Mouse (Mus musculus) midbrain, postnatal 0 days (tissue): ENCODE measurements around the gene Lsm6. TPM values are rescaled to one million over a fixed set of nuclear protein-coding genes. Genes with fewer than 3 reads are reported as not detected.

Source experiments
- ATAC-seq: fragments of 200-750 bp; cut with Nextera tagmentation; 2 replicates; pipeline ENCODE4 v1.8.0; 2017; ENCODE audit warnings: moderate number of reproducible peaks, mild to moderate bottlenecking, moderate TSS enrichment, moderate library complexity; ENCODE audit not compliant: low FRiP score
- DNase-seq: peaks from one replicate; pipeline ENCODE4 v3.0.0-alpha.2; 2015; ENCODE audit warnings: low spot score
- H3K27ac ChIP-seq: fragments of 300-500 bp; sonication (generic); 2 replicates; pipeline ENCODE4 v1.5.1; 2014; ENCODE audit warnings: low read depth, mild to moderate bottlenecking, low read length, mixed read lengths
- H3K27me3 ChIP-seq: fragments of 300-500 bp; sonication (generic); 2 replicates; pipeline ENCODE4 v1.6.1; 2014; ENCODE audit warnings: low read length, control low read depth, mixed read lengths; ENCODE audit not compliant: insufficient read depth
- H3K36me3 ChIP-seq: fragments of 300-500 bp; sonication (generic); 2 replicates; pipeline ENCODE4 v1.6.1; 2014; ENCODE audit warnings: low read length, control low read depth, mixed read lengths; ENCODE audit not compliant: insufficient read depth
- H3K4me1 ChIP-seq: fragments of 300-500 bp; sonication (generic); 2 replicates; pipeline ENCODE4 v1.6.1; 2014; ENCODE audit warnings: mild to moderate bottlenecking, control low read depth, antibody characterized with exemption, low read length, mixed read lengths; ENCODE audit not compliant: insufficient read depth
- H3K4me2 ChIP-seq: fragments of 300-500 bp; sonication (generic); 2 replicates; pipeline ENCODE4 v1.6.1; 2014; ENCODE audit warnings: low read depth, mild to moderate bottlenecking, low read length, mixed read lengths; ENCODE audit not compliant: poor library complexity, severe bottlenecking
- H3K4me3 ChIP-seq: fragments of 300-500 bp; sonication (generic); 2 replicates; pipeline ENCODE4 v1.5.1; 2014; ENCODE audit warnings: low read depth, mild to moderate bottlenecking, low read length, moderate library complexity
- H3K9ac ChIP-seq: fragments of 300-500 bp; sonication (generic); replicated peaks from 2 replicates; pipeline ENCODE4 v1.6.1; 2014; ENCODE audit warnings: mild to moderate bottlenecking, low read length, moderate library complexity, mixed read lengths; ENCODE audit not compliant: poor library complexity, severe bottlenecking
- H3K9me3 ChIP-seq: fragments of 300-500 bp; sonication (generic); 2 replicates; pipeline ENCODE4 v1.6.1; 2016; ENCODE audit warnings: low read length, control low read depth
- CTCF ChIP-seq: IDR thresholded peaks from 2 replicates; pipeline ENCODE4 v1.5.1; 2016; ENCODE audit warnings: antibody characterized with exemption, mild to moderate bottlenecking
- WGBS: fragments of 180-500 bp; shearing (Covaris S2); extraction: QIAGEN DNeasy Blood & Tissue Kit; methylation state at CpG from one replicate; pipeline ENCODE4 v1.1.7; 2014; 5-methylcytosine and 5-hydroxymethylcytosine counted together
- polyA plus RNA-seq: library from polyadenylated mRNA; unstranded; fragments of >200 nt; fragmentation: Nextera tagmentation; extraction: Ambion mirVana; gene quantifications from 2 replicates; pipeline ENCODE4 v1.2.1, GENCODE M21; 2015
- total RNA-seq: library from RNA; depleted of rRNA; stranded (reverse); fragments of >200 nt; gene quantifications from 2 replicates; pipeline ENCODE4 v1.2.3, GENCODE M21; 2014; rRNA removed

The Lsm6 gene
- total and polyA plus RNA-seq, 2 experiments from 2014 or later = 29.2 to 141 TPM

GRCm38 (mm10) chr8:78765556-78765955 is 55.4 kb downstream of the Lsm6 start:
- Histone ChIP-seq H3K27ac (no peak overlapping the region), H3K9me3 (no peaks in the 10 kb centered on the region), H3K36me3 (no peaks in the 10 kb centered on the region), H3K4me3 (no peak overlapping the region), H3K9ac (no peak overlapping the region), H3K27me3 (no peaks in the 10 kb centered on the region), H3K4me2 (no peak overlapping the region), H3K4me1 (no peaks in the 10 kb centered on the region)
- no peak for ATAC-seq
- 91% methylated on average over 1 of the region's 1 CpGs for WGBS
- TF ChIP-seq CTCF = no peak
- no peak for DNase-seq

GRCm38 (mm10) chr8:78764976-78765375 is 56.0 kb downstream of the Lsm6 start:
- no peak for TF ChIP-seq CTCF
- Histone ChIP-seq H3K27ac (no peak overlapping the region), H3K4me1 (no peaks in the 10 kb centered on the region), H3K36me3 (no peaks in the 10 kb centered on the region), H3K9me3 (no peaks in the 10 kb centered on the region), H3K27me3 (no peaks in the 10 kb centered on the region), H3K9ac (no peak overlapping the region), H3K4me3 (no peak overlapping the region), H3K4me2 (no peak overlapping the region)
- ATAC-seq (no peak), DNase-seq (no peak)

GRCm38 (mm10) chr8:78759139-78759538 is 61.8 kb downstream of the Lsm6 start:
- Histone ChIP-seq H3K4me3 (no peak overlapping the region), H3K27ac (no peak overlapping the region), H3K27me3 (no peaks in the 10 kb centered on the region), H3K4me2 (no peak overlapping the region), H3K9ac (no peak overlapping the region), H3K4me1 (no peaks in the 10 kb centered on the region), H3K9me3 (no peaks in the 10 kb centered on the region), H3K36me3 (no peaks in the 10 kb centered on the region)
- ATAC-seq (no peak), DNase-seq (no peak)
- no peak for TF ChIP-seq CTCF

- Histone ChIP-seq H3K27ac (no peak overlapping the region), H3K36me3 (no peaks in the 10 kb centered on the region), H3K27me3 (no peaks in the 10 kb centered on the region), H3K4me1 (no peaks in the 10 kb centered on the region), H3K9ac (no peak overlapping the region), H3K4me3 (no peak overlapping the region), H3K9me3 (no peaks in the 10 kb centered on the region), H3K4me2 (no peak overlapping the region)
- WGBS = 83% methylated on average over 4 of the region's 4 CpGs
- ATAC-seq (no peak), DNase-seq (no peak)
- TF ChIP-seq CTCF = no peak
These were observed 66.0 kb downstream of the Lsm6 start for GRCm38 (mm10) chr8:78754986-78755385.

Other genes starting within 250 kb of the Lsm6 start
- gene Zfp827, start 207.3 kb upstream of the Lsm6 start, total RNA-seq = 37.0 and 37.5 TPM in 2 replicates
- 7.4 and 8.8 TPM in 2 replicates for gene Zfp827, start 207.3 kb upstream of the Lsm6 start, polyA plus RNA-seq